Mouse (Mus musculus) kidney, adult 2 months (tissue): ENCODE results near the gene Syt3.

Experiments used
- CTCF ChIP-seq: fragments of 200-500 bp; conservative IDR thresholded peaks from 2 replicates; pipeline ENCODE4 v1.5.1; 2011; ENCODE audit warnings: low read depth, mild to moderate bottlenecking, control low read depth, low read length, moderate library complexity, mixed read lengths; ENCODE audit not compliant: insufficient read depth, insufficient read length
- POLR2A ChIP-seq: fragments of 200-500 bp; IDR thresholded peaks from one replicate; pipeline ENCODE4 v1.6.1; 2011; ENCODE audit warnings: low read depth, low read length, control low read depth

DNA sequence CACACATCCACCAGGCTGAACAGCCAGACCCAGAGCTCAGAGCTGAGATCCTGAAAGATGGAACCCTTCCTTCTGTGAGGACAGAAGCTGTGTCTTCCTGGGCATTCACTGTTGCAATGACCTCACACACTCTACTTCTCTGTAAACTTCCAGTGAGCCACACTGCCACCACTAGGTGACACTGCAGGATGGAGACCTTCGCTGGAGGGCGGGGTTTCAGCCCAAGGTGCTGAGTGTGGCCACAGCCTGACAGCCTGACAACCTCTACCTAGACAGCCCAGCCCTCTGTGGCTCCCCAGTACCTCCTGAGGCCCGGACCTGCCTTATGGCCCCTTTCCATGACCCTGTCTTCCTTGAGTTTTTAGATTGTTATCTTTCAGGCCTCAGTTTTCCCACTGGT is 14.7 kb downstream of the Syt3 start:
- TF ChIP-seq CTCF: peak; percentile 81
- no peak for TF ChIP-seq POLR2A
